Mouse (Mus musculus): ENCODE measurements at regions not wholly inside any gene's neighbourhood (a gene's known extent, or its start where the extent isn't known, plus 50 kb on each side); places are given as distances from the start of the nearest gene placed in this dataset.
"Not testable (repeated sequence)": the region's sequence is repeated elsewhere in the genome, so short reads cannot be mapped to it uniquely, and the experiment has no call there.

DNA sequence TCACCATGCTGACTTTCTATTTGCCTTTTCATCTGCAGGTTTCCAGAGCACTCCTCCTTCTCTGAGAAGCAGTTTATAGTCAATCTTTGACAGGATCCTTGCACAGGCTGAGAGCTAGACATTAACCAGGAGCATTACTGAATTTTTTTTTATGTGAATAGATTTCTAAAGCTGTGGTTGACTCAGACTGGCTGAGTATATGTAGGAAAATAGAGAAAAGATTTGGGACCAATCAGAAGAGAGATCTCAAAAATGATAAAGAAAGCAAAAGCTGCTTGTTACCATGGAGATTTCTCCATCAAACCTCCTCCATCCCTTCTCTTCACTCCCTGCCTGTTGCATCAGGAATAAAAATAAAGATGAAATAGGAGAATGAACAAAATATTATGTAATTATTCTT is 731.2 kb upstream of the Ndn start:
- Histone ChIP-seq H3K9ac (peak overlapping the region; percentile 29; the same call in 1 of the 2 replicates), H3K4me1 (ENCODE audit: insufficient read depth) (no peaks in the 10 kb centered on the region), H3K27ac (ENCODE audit: low read depth, low read length) (peak overlapping the region; percentile 22; the same call in 1 of the 2 replicates), H3K27me3 (ENCODE audit: insufficient read depth, low read length) (no peaks in the 10 kb centered on the region), H3K36me3 (ENCODE audit: insufficient read depth) (no peaks in the 10 kb centered on the region), H3K4me2 (ENCODE audit: low read depth) (peak overlapping the region; percentile 13), H3K9me3 (ENCODE audit: low read length) (0 out of 2 replicates have a peak, but pooled peaks cover 6% of the 10 kb centered on the region), H3K4me3 (ENCODE audit: low read depth, low read length) (peak overlapping the region; percentile 22)
- ATAC-seq = peak; percentile 87
- DNase-seq = peak; percentile 39
- no peak for TF ChIP-seq CTCF (IDR thresholded peaks at IDR 0.05; ENCODE audit: low read depth)

DNA sequence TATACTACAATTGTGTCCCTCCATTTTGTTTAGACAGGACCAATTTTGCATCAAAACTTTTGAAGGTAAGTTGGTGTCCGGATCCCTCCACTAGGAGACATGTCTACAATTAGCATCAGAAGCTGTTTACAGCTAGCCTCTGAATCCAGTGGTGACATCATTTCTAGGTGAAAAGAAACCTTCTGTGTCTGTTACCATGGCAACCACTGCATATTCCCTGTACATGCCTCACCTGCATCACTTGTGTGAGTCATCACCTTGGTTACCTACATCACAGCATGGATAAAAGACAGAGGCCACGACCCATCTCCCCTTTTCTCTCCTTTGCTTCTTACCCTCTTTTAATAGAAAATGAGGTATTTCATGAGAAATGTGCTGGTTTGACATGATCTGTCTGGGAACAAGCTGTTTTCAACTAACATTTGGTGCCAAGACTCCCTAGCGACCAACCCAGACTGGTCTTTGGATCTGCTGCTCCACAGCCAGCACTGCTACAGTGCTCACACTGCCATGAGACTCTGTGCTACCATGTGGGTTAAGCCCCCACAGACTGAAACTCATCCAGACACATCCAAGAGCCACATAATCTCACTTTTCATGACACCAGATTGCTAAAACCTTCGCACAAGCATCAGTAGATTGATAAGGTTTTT is 701.4 kb upstream of the Ndn start:
- peak; percentile 69 for ATAC-seq
- 60% methylated on average over 4 of the region's 4 CpGs for WGBS
- H3K36me3 ChIP-seq (ENCODE audit: insufficient read depth) = no peaks in the 10 kb centered on the region
- no peak overlapping the region for H3K9ac ChIP-seq
- H3K4me2 ChIP-seq (ENCODE audit: low read depth) = no peak overlapping the region
- DNase-seq = peak; percentile 24
- H3K27ac ChIP-seq (ENCODE audit: low read depth, low read length) = no peak overlapping the region
- H3K4me3 ChIP-seq (ENCODE audit: low read depth, low read length) = no peak overlapping the region
- no peaks in the 10 kb centered on the region for H3K9me3 ChIP-seq (ENCODE audit: low read length)
- H3K4me1 ChIP-seq (ENCODE audit: insufficient read depth) = no peaks in the 10 kb centered on the region
- no peaks in the 10 kb centered on the region for H3K27me3 ChIP-seq (ENCODE audit: insufficient read depth, low read length)
- TF ChIP-seq CTCF (IDR thresholded peaks at IDR 0.05; ENCODE audit: low read depth) = no peak

GRCm38 (mm10) chr7:61658086-61658485 is 688.3 kb upstream of the Ndn start:
- Histone ChIP-seq H3K9me3 (ENCODE audit: low read length) (no peaks in the 10 kb centered on the region), H3K27me3 (ENCODE audit: insufficient read depth, low read length) (no peaks in the 10 kb centered on the region), H3K4me3 (ENCODE audit: low read depth, low read length) (no peak overlapping the region), H3K36me3 (ENCODE audit: insufficient read depth) (no peaks in the 10 kb centered on the region), H3K4me1 (ENCODE audit: insufficient read depth) (no peaks in the 10 kb centered on the region), H3K9ac (no peak overlapping the region), H3K4me2 (ENCODE audit: low read depth) (no peak overlapping the region), H3K27ac (ENCODE audit: low read depth, low read length) (no peak overlapping the region)
- no peak for TF ChIP-seq CTCF (IDR thresholded peaks at IDR 0.05; ENCODE audit: low read depth)
- no peak for ATAC-seq
- no peak for DNase-seq
- WGBS = 92% methylated on average over 3 of the region's 3 CpGs

- Histone ChIP-seq H3K27me3 (ENCODE audit: insufficient read depth, low read length) (no peaks in the 10 kb centered on the region), H3K9me3 (ENCODE audit: low read length) (no peaks in the 10 kb centered on the region), H3K9ac (no peak overlapping the region), H3K4me2 (ENCODE audit: low read depth) (no peak overlapping the region), H3K4me3 (ENCODE audit: low read depth, low read length) (no peak overlapping the region), H3K27ac (ENCODE audit: low read depth, low read length) (no peak overlapping the region), H3K4me1 (ENCODE audit: insufficient read depth) (no peaks in the 10 kb centered on the region), H3K36me3 (ENCODE audit: insufficient read depth) (no peaks in the 10 kb centered on the region)
- TF ChIP-seq CTCF (IDR thresholded peaks at IDR 0.05; ENCODE audit: low read depth) = no peak
- ATAC-seq (peak; percentile 92), DNase-seq (peak; percentile 32)
- WGBS = 59% methylated on average over 1 of the region's 1 CpGs
Observed at GRCm38 (mm10) chr7:61683080-61683479, 663.3 kb upstream of the Ndn start.

- H3K4me2 ChIP-seq (ENCODE audit: low read depth) = no peak overlapping the region
- no peak overlapping the region for H3K27ac ChIP-seq (ENCODE audit: low read depth, low read length)
- no peak overlapping the region for H3K4me3 ChIP-seq (ENCODE audit: low read depth, low read length)
- 58% methylated on average over 5 of the region's 5 CpGs for WGBS
- no peaks in the 10 kb centered on the region for H3K36me3 ChIP-seq (ENCODE audit: insufficient read depth)
- H3K27me3 ChIP-seq (ENCODE audit: insufficient read depth, low read length) = no peaks in the 10 kb centered on the region
- no peak for TF ChIP-seq CTCF (IDR thresholded peaks at IDR 0.05; ENCODE audit: low read depth)
- no peak overlapping the region for H3K9ac ChIP-seq
- no peaks in the 10 kb centered on the region for H3K4me1 ChIP-seq (ENCODE audit: insufficient read depth)
- ATAC-seq (no peak), DNase-seq (peak; percentile 6)
- no peaks in the 10 kb centered on the region for H3K9me3 ChIP-seq (ENCODE audit: low read length)
Observed at GRCm38 (mm10) chr7:61685052-61685655, 661.2 kb upstream of the Ndn start.

DNA sequence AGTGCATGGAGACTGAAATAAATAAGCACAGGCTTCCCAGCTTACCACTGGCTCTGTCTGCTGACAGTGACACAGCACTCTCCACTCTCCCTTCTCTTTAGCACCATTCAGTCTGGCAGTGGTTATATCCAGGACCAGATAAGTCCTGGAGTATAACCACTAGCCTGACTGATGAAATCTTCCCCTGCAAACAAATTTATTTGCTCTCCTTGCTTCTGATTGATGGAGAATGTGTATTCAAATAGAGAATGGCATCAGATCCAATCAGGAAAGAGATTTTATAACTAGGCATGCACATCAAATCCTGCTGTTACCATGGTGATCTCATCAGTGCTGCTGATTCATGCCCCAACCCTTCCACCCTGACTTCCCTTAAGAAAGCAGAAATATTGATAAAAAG is 620.2 kb upstream of the Ndn start:
- no peak for TF ChIP-seq CTCF (IDR thresholded peaks at IDR 0.05; ENCODE audit: low read depth)
- DNase-seq = peak; percentile 13
- H3K4me2 ChIP-seq (ENCODE audit: low read depth) = no peak overlapping the region
- H3K4me3 ChIP-seq (ENCODE audit: low read depth, low read length) = no peak overlapping the region
- H3K36me3 ChIP-seq (ENCODE audit: insufficient read depth) = no peaks in the 10 kb centered on the region
- no peaks in the 10 kb centered on the region for H3K27me3 ChIP-seq (ENCODE audit: insufficient read depth, low read length)
- H3K4me1 ChIP-seq (ENCODE audit: insufficient read depth) = no peaks in the 10 kb centered on the region
- no peak overlapping the region for H3K9ac ChIP-seq
- H3K9me3 ChIP-seq (ENCODE audit: low read length) = no peaks in the 10 kb centered on the region
- no peak overlapping the region for H3K27ac ChIP-seq (ENCODE audit: low read depth, low read length)
- peak; percentile 84 for ATAC-seq

DNA sequence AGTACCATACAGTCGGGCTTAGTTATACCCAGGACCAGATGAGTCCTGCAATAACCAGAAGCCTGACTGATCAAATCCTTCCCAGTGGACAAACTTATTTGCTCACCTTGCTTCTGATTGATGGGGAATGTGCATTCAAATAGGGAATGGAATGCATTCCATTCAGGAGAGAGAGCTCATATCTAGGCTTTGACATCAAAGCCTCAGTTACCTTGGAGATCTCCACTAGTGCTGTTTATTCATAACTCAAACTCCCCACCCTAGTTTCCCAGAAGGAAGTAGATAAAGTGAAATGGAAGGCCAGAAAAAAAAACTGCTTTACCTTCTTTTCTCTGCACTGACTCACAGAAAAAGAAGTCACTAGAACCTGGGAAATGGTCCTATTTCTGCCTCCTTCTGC is 608.9 kb upstream of the Ndn start:
- 69% methylated on average over 1 of the region's 1 CpGs for WGBS

GRCm38 (mm10) chr7:61739336-61739735 is 607.0 kb upstream of the Ndn start:
- H3K27ac ChIP-seq (ENCODE audit: low read depth, low read length); H3K4me1 ChIP-seq (ENCODE audit: insufficient read depth); H3K4me2 ChIP-seq (ENCODE audit: low read depth); H3K4me3 ChIP-seq (ENCODE audit: low read depth, low read length); H3K27me3 ChIP-seq (ENCODE audit: insufficient read depth, low read length); H3K36me3 ChIP-seq (ENCODE audit: insufficient read depth); DNase-seq; ATAC-seq; H3K9ac ChIP-seq; H3K9me3 ChIP-seq (ENCODE audit: low read length): not testable (repeated sequence)
- no CpG with 5 or more reads among the region's 1 CpGs for WGBS

More for the DNA sequence above, 608.9 kb upstream of the Ndn start:
- H3K9ac ChIP-seq = no peak overlapping the region
- no peaks in the 10 kb centered on the region for H3K36me3 ChIP-seq (ENCODE audit: insufficient read depth)
- no peaks in the 10 kb centered on the region for H3K4me1 ChIP-seq (ENCODE audit: insufficient read depth)
- no peaks in the 10 kb centered on the region for H3K9me3 ChIP-seq (ENCODE audit: low read length)
- no peak for TF ChIP-seq CTCF (IDR thresholded peaks at IDR 0.05; ENCODE audit: low read depth)
- no peak overlapping the region for H3K4me3 ChIP-seq (ENCODE audit: low read depth, low read length)
- DNase-seq (no peak), ATAC-seq (no peak)
- no peak overlapping the region for H3K27ac ChIP-seq (ENCODE audit: low read depth, low read length)
- no peak overlapping the region for H3K4me2 ChIP-seq (ENCODE audit: low read depth)
- H3K27me3 ChIP-seq (ENCODE audit: insufficient read depth, low read length) = no peaks in the 10 kb centered on the region
